ENCODE assay signal across 14 mouse cellular contexts in the genomic region with DNA sequence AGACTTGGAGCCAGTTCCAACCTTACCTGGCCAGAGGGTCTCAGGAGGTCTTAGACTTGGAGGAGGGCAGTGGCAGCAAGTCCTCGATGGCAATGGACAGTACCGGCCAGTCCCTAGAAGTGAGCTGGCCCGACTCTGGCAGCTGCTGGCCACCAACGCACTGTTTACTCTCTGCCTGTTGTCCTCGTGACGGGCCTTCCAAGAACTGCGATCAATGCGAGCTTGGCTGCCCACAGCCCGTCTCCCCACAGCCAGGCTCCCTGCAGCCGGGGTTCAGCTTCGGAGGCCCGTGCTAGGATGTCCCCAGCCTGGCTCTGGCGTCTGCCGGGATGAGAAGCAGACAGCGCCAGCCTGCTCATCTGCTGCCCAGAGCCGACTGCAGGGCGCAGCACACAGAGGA. TPM values are rescaled to one million over a fixed set of nuclear protein-coding genes. Genes with fewer than 3 reads are reported as not detected.
DNase-seq lines count a peak whose midpoint lies in the region; ATAC-seq and TF ChIP-seq lines count a peak whose summit lies in the region.
"Had no signal": no experiment of that assay in that cellular context is flagged by ENCODE, and none has a peak within 500 bp of the region (broad histone marks: within the 10 kb centered on the region; RNA-seq: fewer than 3 reads in every experiment).

No protein-coding gene starts in this region.

- H3K36me3 ChIP-seq in megakaryocyte, embryonic 14.5 days (replicated peaks; ENCODE audit: low read length): no peaks in the 10 kb centered on the region
- no peaks in the 10 kb centered on the region for H3K36me3 ChIP-seq in liver, embryonic 12.5 days
- H3K36me3 ChIP-seq in midbrain, postnatal 0 days (ENCODE audit: insufficient read depth, low read length): no peaks in the 10 kb centered on the region
- H3K36me3 ChIP-seq: G1E had no signal

- H3K9ac ChIP-seq in liver, embryonic 12.5 days: no peak overlapping the region
- no peak overlapping the region for H3K9ac ChIP-seq in midbrain, postnatal 0 days (replicated peaks; ENCODE audit: low read length, poor library complexity, severe bottlenecking)
- H3K9ac ChIP-seq: neural tube, embryonic 12.5 days had no signal

- peaks cover 30% of the 10 kb centered on the region for H3K9me3 ChIP-seq in megakaryocyte, embryonic 14.5 days
- no peaks in the 10 kb centered on the region for H3K9me3 ChIP-seq in liver, embryonic 12.5 days (replicated peaks)
- no peaks in the 10 kb centered on the region for H3K9me3 ChIP-seq in midbrain, postnatal 0 days (ENCODE audit: low read length)
- H3K9me3 ChIP-seq: heart, embryonic 10.5 days had no signal

- peak; percentile 54 to 66 for DNase-seq in cerebellum, postnatal 10 days
- DNase-seq in cerebellum, adult 8-10 months: no peak
- DNase-seq in midbrain, postnatal 0 days (ENCODE audit: low spot score): peak; percentile 69
- no peak for DNase-seq in thymus, postnatal 25 days
- no peak for DNase-seq in thymus, postnatal 4 days
- DNase-seq: lung, postnatal 4 days; right cerebral cortex, postnatal 25 days had no signal

- no peak for ATAC-seq in megakaryocyte, adult 5-6 weeks (ENCODE audit: poor library complexity, severe bottlenecking)
- no peak for ATAC-seq in liver, embryonic 12.5 days
- ATAC-seq in midbrain, postnatal 0 days (ENCODE audit: low FRiP score): 0 out of 2 replicates have a peak, but pooled peaks have one; percentile 16

- peak overlapping the region; percentile 16; the same call in 1 of the 2 replicates for H3K4me2 ChIP-seq in liver, embryonic 12.5 days
- no peak overlapping the region for H3K4me2 ChIP-seq in midbrain, postnatal 0 days (ENCODE audit: low read depth, low read length, poor library complexity, severe bottlenecking)
- H3K4me2 ChIP-seq: neural tube, embryonic 12.5 days had no signal

- H3K27ac ChIP-seq in liver, embryonic 12.5 days: 0 out of 2 replicates have a peak overlapping the region, but pooled peaks have one; percentile 17
- no peak overlapping the region for H3K27ac ChIP-seq in midbrain, postnatal 0 days (ENCODE audit: low read depth, low read length)
- H3K27ac ChIP-seq: heart, embryonic 10.5 days; neural tube, embryonic 12.5 days; stomach, postnatal 0 days had no signal

- TF ChIP-seq CTCF in midbrain, postnatal 0 days (IDR thresholded peaks at IDR 0.05): no peak

- 77% methylated on average over 17 of the region's 17 CpGs for WGBS in liver, embryonic 12.5 days (ENCODE audit: insufficient replicate concordance)
- WGBS in midbrain, postnatal 0 days: 70% methylated on average over 17 of the region's 17 CpGs

- no peaks in the 10 kb centered on the region for H3K4me1 ChIP-seq in megakaryocyte, embryonic 14.5 days
- peaks cover 8% of the 10 kb centered on the region; the same call in 1 of the 2 replicates for H3K4me1 ChIP-seq in liver, embryonic 12.5 days
- H3K4me1 ChIP-seq in midbrain, postnatal 0 days (ENCODE audit: insufficient read depth, low read length): peaks cover 6% of the 10 kb centered on the region

- H3K27me3 ChIP-seq in megakaryocyte, embryonic 14.5 days (replicated peaks): peaks cover 36% of the 10 kb centered on the region
- H3K27me3 ChIP-seq in liver, embryonic 12.5 days (replicated peaks): no peaks in the 10 kb centered on the region
- no peaks in the 10 kb centered on the region for H3K27me3 ChIP-seq in midbrain, postnatal 0 days (ENCODE audit: insufficient read depth, low read length)
- H3K27me3 ChIP-seq: neural tube, embryonic 12.5 days had no signal

- peak overlapping the region; percentile 18 for H3K4me3 ChIP-seq in megakaryocyte, embryonic 14.5 days (replicated peaks)
- no peak overlapping the region for H3K4me3 ChIP-seq in liver, embryonic 12.5 days
- no peak overlapping the region for H3K4me3 ChIP-seq in midbrain, postnatal 0 days (ENCODE audit: low read depth, low read length)
- H3K4me3 ChIP-seq: heart, embryonic 10.5 days; neural tube, embryonic 12.5 days had no signal

RNA-seq across cellular contexts. Expression of a gene that starts 30.6 kb away (rescaled TPM):
- 4.5 TPM in 1 of 2 replicates, not detected in the other for polyA plus RNA-seq in megakaryocyte, embryonic 14.5 days (2012; ENCODE audit: insufficient read depth, low replicate concordance)
- 0.25 and 0.27 TPM in 2 replicates for total RNA-seq in megakaryocyte, adult 5-6 weeks (2015)
- total RNA-seq in megakaryocyte, adult 5-6 weeks (2017): 0.16 and 0.22 TPM in 2 replicates
- 2.5 and 2.7 TPM in 2 replicates for polyA plus RNA-seq in liver, embryonic 12.5 days (2016; fragmentation: Nextera tagmentation; extraction: Ambion mirVana)
- total RNA-seq in midbrain, postnatal 0 days (2014; rRNA removed): 40.1 and 40.2 TPM in 2 replicates
- polyA plus RNA-seq in midbrain, postnatal 0 days (2015; fragmentation: Nextera tagmentation; extraction: Ambion mirVana): 15.4 and 17.4 TPM in 2 replicates
- polyA plus RNA-seq: G1E had no signal

Comparison
In these comparisons a context has a peak if more than half of its experiments do, and no peak if none do; other contexts are left out.
1. DNase-seq: peak in cerebellum, postnatal 10 days (2 of 2) and midbrain, postnatal 0 days (single experiment); none in cerebellum, adult 8-10 months (single experiment), thymus, postnatal 25 days (single experiment) and thymus, postnatal 4 days (single experiment).